In the genomic region with DNA sequence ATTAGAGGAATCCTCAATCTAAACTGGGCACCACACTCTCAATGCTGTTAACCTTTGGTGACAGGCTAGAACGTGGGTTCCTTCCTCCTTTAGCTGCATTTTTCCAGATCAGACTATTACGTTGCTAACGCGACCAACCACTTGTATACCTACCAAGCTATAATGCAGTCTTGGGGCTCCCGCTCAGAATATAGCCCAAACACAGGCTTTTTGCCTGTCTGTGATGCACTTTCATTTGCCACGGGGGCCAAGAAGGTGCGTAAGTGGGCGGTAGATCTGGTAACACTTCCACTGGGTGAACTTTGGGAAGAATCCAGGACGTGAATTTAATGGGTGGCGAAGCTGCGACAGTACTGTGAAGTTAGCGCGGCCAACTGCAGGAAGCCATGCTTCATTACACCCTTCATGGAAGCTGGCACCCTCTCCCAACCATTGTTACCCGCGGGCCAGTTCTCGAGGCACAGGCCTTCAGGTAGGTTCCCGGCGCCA, we compare ENCODE assay signal across 8 mouse cellular contexts. TPM values are rescaled to one million over a fixed set of nuclear protein-coding genes. Genes with fewer than 3 reads are reported as not detected.
A peak's percentile ranks its signal among the peaks of the same experiment; 100 is the strongest.
DNase-seq lines count a peak whose midpoint lies in the region; ATAC-seq and TF ChIP-seq lines count a peak whose summit lies in the region.

No protein-coding gene starts in this region.

- H3K27me3 ChIP-seq in intestine, embryonic 15.5 days (replicated peaks): no peaks in the 10 kb centered on the region
- no peaks in the 10 kb centered on the region for H3K27me3 ChIP-seq in limb, embryonic 11.5 days (ENCODE audit: control insufficient read depth, insufficient read depth, low read length)
- H3K27me3 ChIP-seq in midbrain, embryonic 11.5 days (ENCODE audit: control insufficient read depth, insufficient read depth, low read length): no peaks in the 10 kb centered on the region

- peak; percentile 34; the same call in 1 of the 2 replicates for TF ChIP-seq CTCF in gastrocnemius, adult 2 months (IDR thresholded peaks at IDR 0.05)

- H3K4me1 ChIP-seq in intestine, embryonic 15.5 days (replicated peaks): peaks cover 6% of the 10 kb centered on the region
- H3K4me1 ChIP-seq in limb, embryonic 11.5 days (ENCODE audit: control insufficient read depth, insufficient read depth, low read length): peaks cover 4% of the 10 kb centered on the region
- H3K4me1 ChIP-seq in midbrain, embryonic 11.5 days (ENCODE audit: control insufficient read depth, insufficient read depth, low read length): peaks cover 16% of the 10 kb centered on the region

- H3K4me3 ChIP-seq in gastrocnemius, adult 2 months: peak overlapping the region; percentile 97
- H3K4me3 ChIP-seq in intestine, embryonic 15.5 days (replicated peaks): peak overlapping the region; percentile 91
- H3K4me3 ChIP-seq in limb, embryonic 11.5 days (ENCODE audit: low read depth, low read length): peak overlapping the region; percentile 79
- H3K4me3 ChIP-seq in midbrain, embryonic 11.5 days (ENCODE audit: low read depth, low read length): peak overlapping the region; percentile 92

- peak; percentile 55 for ATAC-seq in intestine, embryonic 15.5 days
- peak; percentile 23 for ATAC-seq in limb, embryonic 11.5 days (ENCODE audit: insufficient number of reproducible peaks, low FRiP score, low TSS enrichment, low read depth)
- peak; percentile 35 for ATAC-seq in midbrain, embryonic 11.5 days (ENCODE audit: low FRiP score)

- peak overlapping the region; percentile 66 for H3K4me2 ChIP-seq in intestine, embryonic 15.5 days (replicated peaks)
- peak overlapping the region; percentile 84 for H3K4me2 ChIP-seq in limb, embryonic 11.5 days (ENCODE audit: low read depth, severe bottlenecking)
- peak overlapping the region; percentile 90 for H3K4me2 ChIP-seq in midbrain, embryonic 11.5 days

- H3K36me3 ChIP-seq in intestine, embryonic 15.5 days: no peaks in the 10 kb centered on the region
- 0 out of 2 replicates have a peak, but pooled peaks cover 2% of the 10 kb centered on the region for H3K36me3 ChIP-seq in limb, embryonic 11.5 days (ENCODE audit: control insufficient read depth, insufficient read depth, low read length)
- H3K36me3 ChIP-seq in midbrain, embryonic 11.5 days (ENCODE audit: control insufficient read depth, insufficient read depth, low read length): no peaks in the 10 kb centered on the region

- DNase-seq in urinary bladder, adult 18-20 months (ENCODE audit: low spot score in 2 of 2): peak; percentile 43 to 47
- no peak for DNase-seq in urinary bladder, adult 2 months (ENCODE audit: low spot score)
- peak; percentile 74 for DNase-seq in cerebellum, adult 8-10 months
- DNase-seq in gastrocnemius, adult 2 months: no peak
- peak; percentile 75 for DNase-seq in limb, embryonic 11.5 days (ENCODE audit: low spot score)
- peak; percentile 97 for DNase-seq in midbrain, embryonic 11.5 days (ENCODE audit: low spot score, missing footprints)
- peak; percentile 51 to 62 for DNase-seq in spleen, postnatal 36 days (ENCODE audit: low spot score in 2 of 2)

- H3K9ac ChIP-seq in intestine, embryonic 15.5 days: peak overlapping the region; percentile 95
- H3K9ac ChIP-seq in limb, embryonic 11.5 days (ENCODE audit: low read length): peak overlapping the region; percentile 99
- peak overlapping the region; percentile 99 for H3K9ac ChIP-seq in midbrain, embryonic 11.5 days (ENCODE audit: low read length)

- intact Hi-C loops in gastrocnemius, adult 2 months (cut with DNase I): loop anchor here (1.0 kb wide), 1 partner anchor 8 kb away; no protein-coding TSS in a partner anchor

- H3K27ac ChIP-seq in gastrocnemius, adult 2 months: peak overlapping the region; percentile 99
- peak overlapping the region; percentile 99 for H3K27ac ChIP-seq in intestine, embryonic 15.5 days
- H3K27ac ChIP-seq in limb, embryonic 11.5 days (replicated peaks; ENCODE audit: low read depth, low read length): peak overlapping the region; percentile 99
- H3K27ac ChIP-seq in midbrain, embryonic 11.5 days (ENCODE audit: low read depth, low read length): peak overlapping the region; percentile 100

- under 1% methylated on average over 18 of the region's 18 CpGs for WGBS in intestine, embryonic 15.5 days
- 0% methylated on average over 18 of the region's 18 CpGs for WGBS in limb, embryonic 11.5 days
- WGBS in midbrain, embryonic 11.5 days: under 1% methylated on average over 18 of the region's 18 CpGs

- H3K9me3 ChIP-seq in intestine, embryonic 15.5 days: no peaks in the 10 kb centered on the region
- no peaks in the 10 kb centered on the region for H3K9me3 ChIP-seq in limb, embryonic 11.5 days (ENCODE audit: control insufficient read depth, low read length)
- no peaks in the 10 kb centered on the region for H3K9me3 ChIP-seq in midbrain, embryonic 11.5 days (ENCODE audit: control insufficient read depth, low read length)

RNA-seq across cellular contexts. Expression of a gene that starts 8.8 kb away (rescaled TPM):
- polyA plus RNA-seq in urinary bladder, adult 2 months (2012; rRNA removed): 31.4 and 31.7 TPM in 2 replicates
- 10 to 100 TPM; 24.0 to 24.1 TPM for total RNA-seq in gastrocnemius, adult 2 months (2021)
- 55.5 TPM in 2 replicates for polyA plus RNA-seq in intestine, embryonic 15.5 days (2015; fragmentation: Nextera tagmentation; extraction: Ambion mirVana)
- 45.3 and 46.3 TPM in 2 replicates for polyA plus RNA-seq in limb, embryonic 11.5 days (2014; fragmentation: Nextera tagmentation; extraction: Ambion mirVana)
- polyA plus RNA-seq in midbrain, embryonic 11.5 days (2014; fragmentation: Nextera tagmentation; extraction: Ambion mirVana): 54.1 and 57.2 TPM in 2 replicates

RNA-seq across cellular contexts. Expression of a gene that starts 15.0 kb away (rescaled TPM):
- 3.4 and 4.9 TPM in 2 replicates for polyA plus RNA-seq in urinary bladder, adult 2 months (2012; rRNA removed)
- under 1 TPM; 0.14 to 0.46 TPM for total RNA-seq in gastrocnemius, adult 2 months (2021)
- polyA plus RNA-seq in intestine, embryonic 15.5 days (2015; fragmentation: Nextera tagmentation; extraction: Ambion mirVana): 3.2 and 3.6 TPM in 2 replicates
- polyA plus RNA-seq in limb, embryonic 11.5 days (2014; fragmentation: Nextera tagmentation; extraction: Ambion mirVana): 11.7 and 13.8 TPM in 2 replicates
- polyA plus RNA-seq in midbrain, embryonic 11.5 days (2014; fragmentation: Nextera tagmentation; extraction: Ambion mirVana): 22.9 and 23.4 TPM in 2 replicates

RNA-seq across cellular contexts. Expression of a gene that starts 26.3 kb away (rescaled TPM):
- 3.6 and 3.9 TPM in 2 replicates for polyA plus RNA-seq in urinary bladder, adult 2 months (2012; rRNA removed)
- under 1 TPM; 0.20 to 0.59 TPM for total RNA-seq in gastrocnemius, adult 2 months (2021)
- 11.8 and 12.6 TPM in 2 replicates for polyA plus RNA-seq in intestine, embryonic 15.5 days (2015; fragmentation: Nextera tagmentation; extraction: Ambion mirVana)
- 10.4 and 11.9 TPM in 2 replicates for polyA plus RNA-seq in limb, embryonic 11.5 days (2014; fragmentation: Nextera tagmentation; extraction: Ambion mirVana)
- polyA plus RNA-seq in midbrain, embryonic 11.5 days (2014; fragmentation: Nextera tagmentation; extraction: Ambion mirVana): 10.5 and 11.6 TPM in 2 replicates

Comparison
In these comparisons a context has a peak if more than half of its experiments do, and no peak if none do; other contexts are left out.
1. DNase-seq: peak in urinary bladder, adult 18-20 months (2 of 2), cerebellum, adult 8-10 months (single experiment), limb, embryonic 11.5 days (single experiment), midbrain, embryonic 11.5 days (single experiment) and spleen, postnatal 36 days (2 of 2); none in urinary bladder, adult 2 months (single experiment) and gastrocnemius, adult 2 months (single experiment).
2. Peak in every context shown above with its lines, with median percentiles within 50 percentile points of each other: H3K27ac ChIP-seq, H3K4me3 ChIP-seq, ATAC-seq, H3K4me2 ChIP-seq and H3K9ac ChIP-seq.